Mouse (Mus musculus): ENCODE data around the gene Ugt1a10.

Gene Ugt1a10

GRCm38 (mm10) chr1:88230981-88231802 lies 176.0 kb downstream of the Ugt1a10 start:
- DNase-seq (ENCODE audit: low read depth, low spot score) = no peak

DNA sequence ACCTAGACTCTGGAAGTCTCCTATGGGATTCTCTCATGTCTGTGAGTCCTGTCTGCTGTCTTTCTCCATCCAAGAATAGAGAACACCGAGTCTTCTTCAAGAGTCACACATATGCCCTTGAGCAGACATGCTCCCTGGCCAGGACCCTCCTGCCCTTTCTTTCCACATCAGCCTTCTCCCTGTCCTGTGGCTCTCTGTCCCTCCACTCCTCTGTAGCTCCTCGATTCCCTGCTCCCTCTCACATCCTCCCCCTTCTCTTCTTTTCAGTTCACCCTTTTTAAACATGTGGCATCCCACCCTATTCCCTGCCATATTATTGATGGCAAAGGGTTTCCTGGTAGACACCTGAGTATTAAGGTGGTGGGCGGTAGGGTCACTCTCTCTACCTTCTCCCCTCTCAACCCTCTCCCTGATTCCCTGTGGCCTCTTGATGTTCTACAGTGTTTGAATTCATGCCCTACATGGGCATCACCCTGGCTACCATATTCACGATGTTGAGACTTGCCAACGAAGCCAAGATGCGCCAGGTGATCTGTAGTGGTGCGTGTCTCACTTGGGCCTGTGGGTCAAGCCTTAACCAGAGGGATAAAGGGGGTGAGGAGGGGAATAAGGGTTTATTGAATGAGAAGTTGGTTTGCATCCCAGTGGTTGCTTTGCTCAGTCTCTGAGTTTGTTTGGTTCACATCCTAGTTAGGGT lies 176.8 kb downstream of the Ugt1a10 start:
- DNase-seq (ENCODE audit: low read depth, low spot score) = no peak

DNA sequence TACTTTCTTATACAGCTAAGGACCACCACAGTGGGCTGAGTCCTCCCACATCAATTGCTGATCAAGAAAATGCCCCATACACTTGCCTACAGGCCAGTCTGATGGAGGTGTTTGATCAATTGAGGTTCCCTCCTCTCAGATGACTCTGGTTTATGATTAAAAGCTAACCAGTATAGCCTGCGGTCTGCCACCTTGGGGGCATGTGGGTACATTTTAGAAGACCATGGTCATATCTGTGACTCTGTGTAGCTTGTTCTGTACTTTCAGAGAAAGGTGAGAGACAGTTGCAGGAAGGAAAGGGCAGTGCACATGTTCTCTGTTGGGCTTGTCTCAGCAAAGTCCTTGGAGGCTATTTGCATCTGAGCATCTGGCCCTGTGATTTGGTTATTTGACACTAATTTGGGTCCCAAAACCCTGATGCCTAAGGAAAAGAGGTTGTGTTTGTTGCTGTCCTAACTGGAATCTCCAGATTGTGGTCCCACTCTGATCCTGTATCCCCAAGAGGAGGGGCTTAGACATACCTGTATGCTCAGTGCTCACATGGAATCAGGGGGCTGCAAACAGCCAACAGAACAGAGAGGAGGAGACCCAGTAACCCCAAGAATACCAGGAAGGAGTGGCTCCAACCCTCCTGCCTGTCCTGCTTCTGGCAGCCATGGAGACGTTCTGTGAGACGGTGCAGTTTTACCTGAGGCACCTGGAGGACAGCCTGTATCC lies 177.6 kb downstream of the Ugt1a10 start:
- DNase-seq (ENCODE audit: low read depth, low spot score) = no peak

DNA sequence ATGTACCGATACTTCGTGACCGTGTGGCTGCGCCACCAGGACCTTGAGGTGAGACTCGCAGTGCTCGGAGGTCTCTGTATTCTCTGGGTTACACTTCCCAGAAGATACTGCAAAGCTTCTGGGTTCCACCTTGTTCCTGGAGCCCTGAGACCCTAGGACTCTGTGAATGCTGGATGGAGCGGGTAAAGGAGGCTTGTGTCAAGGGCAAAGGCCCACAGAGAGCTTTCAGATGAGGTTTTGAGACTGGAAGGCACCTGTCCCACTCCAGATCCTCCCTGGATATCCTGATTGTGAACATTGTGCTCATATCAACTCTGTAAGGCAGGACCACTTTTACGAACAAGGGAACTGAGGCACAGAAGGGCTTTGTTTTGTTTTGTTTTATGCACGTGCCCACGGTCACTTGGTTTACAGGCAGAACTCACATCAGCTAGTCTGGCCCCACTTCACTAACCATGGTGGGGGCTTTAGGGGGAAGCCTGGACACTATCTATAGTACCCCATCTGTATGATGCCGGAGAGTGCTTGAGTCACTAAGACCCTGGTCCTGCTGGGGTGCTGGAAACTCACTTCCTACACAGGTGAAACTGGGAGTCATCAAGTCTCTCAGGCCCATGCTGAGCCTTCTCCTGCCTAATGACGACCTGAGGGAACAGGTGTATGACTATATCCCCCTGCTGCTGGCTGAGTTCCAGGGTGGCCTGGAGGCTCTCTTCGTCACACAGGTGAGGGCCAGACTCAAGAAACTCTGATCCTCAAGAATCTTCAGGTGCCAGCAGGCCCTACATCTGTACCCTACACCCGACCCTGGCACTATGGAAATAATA lies 178.4 kb downstream of the Ugt1a10 start:
- no peak for DNase-seq (ENCODE audit: low read depth, low spot score)

- DNase-seq (ENCODE audit: low read depth, low spot score) = no peak
These were observed 179.0 kb downstream of the Ugt1a10 start for GRCm38 (mm10) chr1:88234248-88234610.

DNA sequence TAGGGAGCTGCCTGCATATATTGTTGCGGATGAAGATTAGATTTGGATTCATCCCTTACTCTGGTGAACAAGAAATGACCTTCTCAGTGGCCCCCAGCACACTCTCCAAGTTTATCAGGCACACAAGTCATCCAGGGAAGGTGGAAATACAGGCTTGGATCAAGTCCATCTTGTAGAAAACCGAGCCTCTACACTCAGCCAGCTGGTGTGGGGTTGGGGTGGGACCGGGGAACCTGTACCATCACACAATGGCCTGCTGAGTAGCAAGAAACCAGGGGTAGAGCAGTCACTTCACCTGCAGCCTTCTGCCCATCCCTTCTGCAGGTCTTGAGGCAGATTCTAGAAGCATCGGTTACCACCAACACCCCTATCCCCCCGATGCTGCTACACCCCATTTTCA lies 179.5 kb downstream of the Ugt1a10 start:
- DNase-seq (ENCODE audit: low read depth, low spot score) = no peak

- no peak for DNase-seq (ENCODE audit: low read depth, low spot score)
These were observed 180.1 kb downstream of the Ugt1a10 start for GRCm38 (mm10) chr1:88235046-88235893.

DNA sequence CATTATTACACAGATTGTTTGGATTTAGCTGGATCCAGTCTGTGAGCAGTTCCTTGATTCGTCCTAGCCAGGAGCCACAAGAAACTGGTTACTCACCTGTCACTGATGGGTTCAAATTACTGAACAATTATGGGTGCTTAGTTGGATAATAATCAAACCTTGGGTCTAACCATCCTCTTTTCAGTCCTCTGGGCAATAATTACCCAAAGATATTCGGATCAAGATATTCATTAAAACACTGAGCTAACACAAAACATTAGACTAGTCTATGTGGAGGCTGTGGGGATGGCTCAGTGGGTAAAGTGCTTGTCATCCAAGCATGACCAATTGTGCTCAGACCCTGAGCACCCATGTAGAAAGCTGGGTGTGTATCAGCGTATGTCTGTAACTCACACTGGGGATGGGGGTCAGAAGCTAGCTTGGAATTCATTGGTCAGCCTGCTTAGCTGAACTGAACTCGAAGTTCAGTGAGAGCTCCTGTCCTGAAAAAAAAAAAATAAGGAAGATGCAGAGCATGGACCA lies 180.8 kb downstream of the Ugt1a10 start:
- no peak for DNase-seq (ENCODE audit: low read depth, low spot score)

DNA sequence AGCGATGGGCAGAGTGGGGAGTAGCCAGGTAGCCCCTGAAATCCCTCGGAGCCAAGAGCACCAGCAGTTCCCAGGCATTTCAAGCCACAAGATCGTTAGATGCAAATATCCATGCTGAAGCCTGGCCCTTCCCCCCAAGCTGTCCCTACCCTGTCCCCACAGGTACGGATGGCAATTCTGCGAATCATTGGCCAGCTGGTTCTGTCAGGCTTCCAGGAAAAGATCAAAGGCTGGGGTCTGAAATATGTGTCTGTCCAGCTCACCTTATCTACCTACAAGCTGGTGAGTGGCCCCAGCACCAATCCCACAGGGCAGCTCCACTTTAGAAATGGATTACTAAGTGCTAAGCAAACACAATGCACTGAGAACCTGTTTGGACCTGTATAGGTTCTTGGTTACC lies 182.1 kb downstream of the Ugt1a10 start:
- DNase-seq (ENCODE audit: low read depth, low spot score) = no peak

DNA sequence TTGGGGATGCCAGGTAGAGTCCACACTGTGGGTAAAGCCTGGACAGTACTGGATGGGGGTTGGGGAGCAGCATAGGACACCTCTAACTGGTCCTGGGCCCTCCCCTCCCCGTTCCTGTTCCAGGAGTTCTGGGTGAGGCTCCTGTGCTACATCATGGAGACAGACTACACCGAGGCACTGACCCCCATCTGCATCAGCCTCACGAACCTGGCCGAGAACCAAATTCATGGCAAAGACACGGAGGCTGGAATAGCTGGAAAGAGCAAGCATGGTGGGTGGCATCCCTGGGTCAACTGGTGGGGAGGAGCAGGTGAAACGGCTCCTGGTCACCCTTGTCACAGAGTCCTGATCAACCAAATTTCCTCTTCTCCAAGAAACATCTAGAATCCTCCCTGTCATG lies 183.6 kb downstream of the Ugt1a10 start:
- no peak for DNase-seq (ENCODE audit: low read depth, low spot score)

DNA sequence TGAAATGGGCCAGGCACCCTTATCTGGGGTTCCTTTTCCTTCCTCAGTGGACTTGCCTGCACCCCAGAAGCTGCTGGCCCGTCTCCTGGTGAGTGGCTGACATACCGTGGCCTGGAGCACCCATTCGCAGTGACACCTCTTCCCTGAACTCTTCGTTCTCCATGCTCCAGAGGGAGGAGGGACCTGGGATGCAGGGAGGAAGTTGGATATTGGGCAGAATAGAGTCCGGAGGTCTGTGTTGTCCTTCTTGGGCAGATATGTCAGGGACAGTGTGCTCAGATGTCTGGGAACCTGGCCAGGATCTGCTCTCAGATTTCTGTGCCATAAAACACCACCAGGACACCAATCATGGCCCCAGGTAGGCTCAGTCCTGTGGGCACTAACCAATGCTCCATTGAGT lies 184.9 kb downstream of the Ugt1a10 start:
- no peak for DNase-seq (ENCODE audit: low read depth, low spot score)

DNA sequence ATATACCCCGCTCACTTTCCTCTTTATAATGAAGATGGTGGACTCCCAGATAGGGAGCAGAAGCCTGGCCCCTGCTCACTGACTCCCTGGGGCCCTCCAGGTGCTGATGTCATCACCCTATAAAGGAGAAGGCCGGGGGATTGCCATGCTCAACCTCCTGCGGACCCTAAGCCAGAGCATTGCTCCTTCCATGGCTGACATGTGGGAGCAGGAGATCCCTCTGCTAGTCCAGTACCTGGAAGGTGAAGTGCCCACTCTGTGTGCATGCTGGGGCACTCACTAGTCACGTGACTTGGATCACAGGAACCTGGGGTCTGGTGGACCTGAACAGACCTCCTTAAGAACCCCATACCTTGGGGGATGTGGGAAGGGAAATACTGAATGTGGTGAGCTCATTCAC lies 185.4 kb downstream of the Ugt1a10 start:
- no peak for DNase-seq (ENCODE audit: low read depth, low spot score)

- DNase-seq (ENCODE audit: low read depth, low spot score) = no peak
These were observed 188.7 kb downstream of the Ugt1a10 start for GRCm38 (mm10) chr1:88243861-88244260.

DNA sequence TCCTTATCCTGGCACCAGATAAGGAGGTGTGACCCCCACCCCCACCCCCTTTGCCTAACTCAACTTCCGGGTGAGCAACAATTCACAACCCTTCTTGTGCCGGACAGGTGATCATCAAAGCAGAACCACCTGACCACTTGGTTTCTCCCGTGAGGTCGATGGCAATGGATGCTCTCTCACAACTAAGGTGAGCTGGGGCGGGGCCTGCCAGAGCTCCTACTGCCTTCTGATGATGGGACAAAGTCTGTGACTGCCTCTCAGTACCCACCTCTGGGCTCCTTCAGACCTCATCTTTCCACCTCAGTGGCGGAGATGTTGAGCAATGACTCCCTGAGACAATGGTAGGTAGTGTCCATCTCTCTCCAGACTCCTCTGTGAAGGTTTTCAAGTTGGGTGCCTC lies 190.7 kb downstream of the Ugt1a10 start:
- DNase-seq (ENCODE audit: low read depth, low spot score) = no peak

- DNase-seq (ENCODE audit: low read depth, low spot score) = no peak
These were observed 191.2 kb downstream of the Ugt1a10 start for GRCm38 (mm10) chr1:88246386-88246785.

GRCm38 (mm10) chr1:88247660-88248059 lies 192.5 kb downstream of the Ugt1a10 start:
- no peak for DNase-seq (ENCODE audit: low read depth, low spot score)

DNA sequence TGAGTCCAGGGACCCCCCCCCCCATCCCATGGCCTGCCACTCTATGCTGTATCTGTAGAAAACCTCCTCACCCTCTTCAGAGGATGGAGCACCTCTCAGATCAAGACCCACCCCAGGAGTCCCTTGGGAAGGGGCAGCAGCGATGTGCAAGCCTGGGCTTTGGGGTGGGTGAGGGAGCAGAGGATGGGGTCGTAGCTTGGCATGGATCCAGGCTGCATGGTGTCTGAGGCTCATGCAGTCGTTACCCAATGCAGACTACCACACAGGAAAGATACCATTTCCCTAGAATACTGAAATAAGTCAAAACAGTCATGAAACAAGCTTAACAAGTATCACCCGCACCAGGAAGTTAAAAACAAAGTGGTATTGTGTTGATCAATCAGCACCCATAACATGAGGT lies 193.5 kb downstream of the Ugt1a10 start:
- DNase-seq (ENCODE audit: low read depth, low spot score) = no peak

GRCm38 (mm10) chr1:88249596-88249995 lies 194.4 kb downstream of the Ugt1a10 start:
- no peak for DNase-seq (ENCODE audit: low read depth, low spot score)

- DNase-seq (ENCODE audit: low read depth, low spot score) = no peak
These were observed 194.8 kb downstream of the Ugt1a10 start for GRCm38 (mm10) chr1:88250023-88250422.

- DNase-seq (ENCODE audit: low read depth, low spot score) = no peak
These were observed 197.9 kb downstream of the Ugt1a10 start for GRCm38 (mm10) chr1:88253106-88253505.

DNA sequence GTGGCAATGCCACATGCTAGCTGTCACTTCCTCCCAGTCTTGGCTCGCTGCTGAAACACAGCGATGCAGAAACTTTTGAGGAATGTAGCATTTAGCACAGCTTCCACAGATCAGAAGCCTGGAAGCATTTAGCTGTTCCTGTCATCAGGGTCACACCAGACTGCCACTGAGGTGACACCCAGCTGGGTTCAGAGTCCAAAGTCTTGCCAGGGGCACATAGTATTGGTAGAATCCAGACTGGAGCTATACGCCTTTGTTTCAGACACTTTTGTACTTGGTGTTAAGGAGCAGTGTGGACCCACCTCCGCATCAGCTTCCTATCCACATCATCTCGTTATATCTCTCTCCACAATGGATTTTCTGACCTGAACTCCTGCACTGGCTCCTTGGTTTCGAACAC lies 198.4 kb downstream of the Ugt1a10 start:
- no peak for DNase-seq (ENCODE audit: low read depth, low spot score)

All from CD4-positive helper T cell, adult 2 months (primary cell).